Mouse (Mus musculus): ENCODE measurements at regions not wholly inside any gene's neighbourhood (a gene's known extent, or its start where the extent isn't known, plus 50 kb on each side); places are given as distances from the start of the nearest gene placed in this dataset.

GRCm38 (mm10) chr1:133549816-133550215 is 60.3 kb downstream of the Snrpe start:
- Histone ChIP-seq H3K27ac (peak overlapping the region; percentile 51; the same call in 1 of the 2 replicates), H3K36me3 (no peaks in the 10 kb centered on the region), H3K27me3 (ENCODE audit: insufficient read depth, poor library complexity, severe bottlenecking) (no peaks in the 10 kb centered on the region), H3K4me1 (replicated peaks) (peaks cover 2% of the 10 kb centered on the region; the same call in 1 of the 2 replicates), H3K4me3 (no peak overlapping the region), H3K9me3 (0 out of 2 replicates have a peak, but pooled peaks cover 7% of the 10 kb centered on the region)
- DNase-seq (ENCODE audit: low spot score): no peak
- WGBS: 83% methylated on average over 10 of the region's 10 CpGs

GRCm38 (mm10) chr1:133548971-133549370 is 61.1 kb downstream of the Snrpe start:
- DNase-seq (ENCODE audit: low spot score): no peak

GRCm38 (mm10) chr1:133547541-133547940 is 62.5 kb downstream of the Snrpe start:
- Histone ChIP-seq H3K9me3 (0 out of 2 replicates have a peak, but pooled peaks cover 1% of the 10 kb centered on the region), H3K27me3 (ENCODE audit: insufficient read depth, poor library complexity, severe bottlenecking) (no peaks in the 10 kb centered on the region), H3K4me3 (no peak overlapping the region), H3K27ac (no peak overlapping the region), H3K4me1 (replicated peaks) (0 out of 2 replicates have a peak, but pooled peaks cover 2% of the 10 kb centered on the region), H3K36me3 (no peaks in the 10 kb centered on the region)
- no peak for DNase-seq (ENCODE audit: low spot score)
- 71% methylated on average over 3 of the region's 3 CpGs for WGBS

More at GRCm38 (mm10) chr1:133548971-133549370, 61.1 kb downstream of the Snrpe start:
- Histone ChIP-seq H3K27ac (peak overlapping the region; percentile 51), H3K4me1 (replicated peaks) (0 out of 2 replicates have a peak, but pooled peaks cover 2% of the 10 kb centered on the region), H3K4me3 (no peak overlapping the region), H3K36me3 (no peaks in the 10 kb centered on the region), H3K9me3 (0 out of 2 replicates have a peak, but pooled peaks cover 7% of the 10 kb centered on the region), H3K27me3 (ENCODE audit: insufficient read depth, poor library complexity, severe bottlenecking) (no peaks in the 10 kb centered on the region)
- WGBS: 61% methylated on average over 2 of the region's 2 CpGs

- H3K4me3 ChIP-seq: no peak overlapping the region
- DNase-seq (ENCODE audit: low spot score): no peak
- H3K27ac ChIP-seq: no peak overlapping the region
- WGBS: 94% methylated on average over 9 of the region's 9 CpGs
- no peaks in the 10 kb centered on the region for H3K27me3 ChIP-seq (ENCODE audit: insufficient read depth, poor library complexity, severe bottlenecking)
- 0 out of 2 replicates have a peak, but pooled peaks cover 2% of the 10 kb centered on the region for H3K4me1 ChIP-seq (replicated peaks)
- H3K9me3 ChIP-seq: no peaks in the 10 kb centered on the region
- no peaks in the 10 kb centered on the region for H3K36me3 ChIP-seq
These were observed 65.1 kb downstream of the Snrpe start for GRCm38 (mm10) chr1:133544996-133545395.

- Histone ChIP-seq H3K27ac (no peak overlapping the region), H3K4me3 (no peak overlapping the region), H3K27me3 (ENCODE audit: insufficient read depth, poor library complexity, severe bottlenecking) (no peaks in the 10 kb centered on the region), H3K4me1 (replicated peaks) (0 out of 2 replicates have a peak, but pooled peaks cover 2% of the 10 kb centered on the region), H3K9me3 (no peaks in the 10 kb centered on the region), H3K36me3 (no peaks in the 10 kb centered on the region)
- DNase-seq (ENCODE audit: low spot score): no peak
- WGBS: 83% methylated on average over 10 of the region's 10 CpGs
These were observed 66.3 kb downstream of the Snrpe start for GRCm38 (mm10) chr1:133543751-133544150.

- Histone ChIP-seq H3K9me3 (no peaks in the 10 kb centered on the region), H3K4me1 (replicated peaks) (no peaks in the 10 kb centered on the region), H3K27me3 (ENCODE audit: insufficient read depth, poor library complexity, severe bottlenecking) (no peaks in the 10 kb centered on the region), H3K4me3 (no peak overlapping the region), H3K27ac (no peak overlapping the region), H3K36me3 (no peaks in the 10 kb centered on the region)
- WGBS: 83% methylated on average over 15 of the region's 15 CpGs
- no peak for DNase-seq (ENCODE audit: low spot score)
These were observed 67.9 kb downstream of the Snrpe start for GRCm38 (mm10) chr1:133541996-133542775.

GRCm38 (mm10) chr1:133530698-133531097 is 79.4 kb downstream of the Snrpe start:
- Histone ChIP-seq H3K9me3 (peaks cover 5% of the 10 kb centered on the region; the same call in 1 of the 2 replicates), H3K4me1 (replicated peaks) (peaks cover 5% of the 10 kb centered on the region; the same call in 1 of the 2 replicates), H3K4me3 (no peak overlapping the region), H3K27ac (no peak overlapping the region), H3K36me3 (no peaks in the 10 kb centered on the region), H3K27me3 (ENCODE audit: insufficient read depth, poor library complexity, severe bottlenecking) (no peaks in the 10 kb centered on the region)
- DNase-seq (ENCODE audit: low spot score): no peak

- Histone ChIP-seq H3K27me3 (ENCODE audit: insufficient read depth, poor library complexity, severe bottlenecking) (no peaks in the 10 kb centered on the region), H3K27ac (no peak overlapping the region), H3K4me1 (replicated peaks) (peaks cover 5% of the 10 kb centered on the region; the same call in 1 of the 2 replicates), H3K36me3 (no peaks in the 10 kb centered on the region), H3K9me3 (peaks cover 5% of the 10 kb centered on the region; the same call in 1 of the 2 replicates), H3K4me3 (no peak overlapping the region)
- no peak for DNase-seq (ENCODE audit: low spot score)
- WGBS: 91% methylated on average over 10 of the region's 10 CpGs
These were observed 80.3 kb downstream of the Snrpe start for GRCm38 (mm10) chr1:133529817-133530216.

- Histone ChIP-seq H3K4me1 (replicated peaks) (peaks cover 5% of the 10 kb centered on the region; the same call in 1 of the 2 replicates), H3K4me3 (no peak overlapping the region), H3K36me3 (no peaks in the 10 kb centered on the region), H3K27ac (no peak overlapping the region), H3K9me3 (peaks cover 5% of the 10 kb centered on the region; the same call in 1 of the 2 replicates), H3K27me3 (ENCODE audit: insufficient read depth, poor library complexity, severe bottlenecking) (no peaks in the 10 kb centered on the region)
- 69% methylated on average over 7 of the region's 7 CpGs for WGBS
- no peak for DNase-seq (ENCODE audit: low spot score)
These were observed 82.3 kb downstream of the Snrpe start for GRCm38 (mm10) chr1:133527651-133528385.

GRCm38 (mm10) chr1:133522825-133523224 is 87.3 kb downstream of the Snrpe start:
- no peak overlapping the region for H3K4me3 ChIP-seq
- H3K4me1 ChIP-seq (replicated peaks): peaks cover 7% of the 10 kb centered on the region; the same call in 1 of the 2 replicates
- no peak for DNase-seq (ENCODE audit: low spot score)
- H3K27me3 ChIP-seq (ENCODE audit: insufficient read depth, poor library complexity, severe bottlenecking): no peaks in the 10 kb centered on the region
- H3K9me3 ChIP-seq: no peaks in the 10 kb centered on the region
- 94% methylated on average over 1 of the region's 1 CpGs for WGBS
- no peak overlapping the region for H3K27ac ChIP-seq
- H3K36me3 ChIP-seq: no peaks in the 10 kb centered on the region

GRCm38 (mm10) chr1:133520652-133521051 is 89.4 kb downstream of the Snrpe start:
- H3K36me3 ChIP-seq: no peaks in the 10 kb centered on the region
- H3K27me3 ChIP-seq (ENCODE audit: insufficient read depth, poor library complexity, severe bottlenecking): no peaks in the 10 kb centered on the region
- no peak for DNase-seq (ENCODE audit: low spot score)
- peak overlapping the region; percentile 35; the same call in 1 of the 2 replicates for H3K27ac ChIP-seq
- peaks cover 4% of the 10 kb centered on the region; the same call in 1 of the 2 replicates for H3K4me1 ChIP-seq (replicated peaks)
- 76% methylated on average over 8 of the region's 8 CpGs for WGBS
- no peak overlapping the region for H3K4me3 ChIP-seq
- H3K9me3 ChIP-seq: 0 out of 2 replicates have a peak, but pooled peaks cover 2% of the 10 kb centered on the region

- no peak overlapping the region for H3K27ac ChIP-seq
These were observed 92.8 kb upstream of the Sox13 start for GRCm38 (mm10) chr1:133517020-133517419.

More at GRCm38 (mm10) chr1:133517020-133517419, 92.8 kb upstream of the Sox13 start:
- Histone ChIP-seq H3K9me3 (0 out of 2 replicates have a peak, but pooled peaks cover 2% of the 10 kb centered on the region), H3K27me3 (ENCODE audit: insufficient read depth, poor library complexity, severe bottlenecking) (no peaks in the 10 kb centered on the region), H3K4me3 (no peak overlapping the region), H3K4me1 (replicated peaks) (peaks cover 4% of the 10 kb centered on the region; the same call in 1 of the 2 replicates), H3K36me3 (no peaks in the 10 kb centered on the region)
- WGBS: 97% methylated on average over 5 of the region's 5 CpGs
- DNase-seq (ENCODE audit: low spot score): no peak
